Mouse (Mus musculus): ENCODE measurements around the gene H2afv. TPM values are rescaled to one million over a fixed set of nuclear protein-coding genes. Genes with fewer than 3 reads are reported as not detected.

Gene H2afv
- polyA plus RNA-seq, 1 experiment from 2014 or later = 905 TPM

DNA sequence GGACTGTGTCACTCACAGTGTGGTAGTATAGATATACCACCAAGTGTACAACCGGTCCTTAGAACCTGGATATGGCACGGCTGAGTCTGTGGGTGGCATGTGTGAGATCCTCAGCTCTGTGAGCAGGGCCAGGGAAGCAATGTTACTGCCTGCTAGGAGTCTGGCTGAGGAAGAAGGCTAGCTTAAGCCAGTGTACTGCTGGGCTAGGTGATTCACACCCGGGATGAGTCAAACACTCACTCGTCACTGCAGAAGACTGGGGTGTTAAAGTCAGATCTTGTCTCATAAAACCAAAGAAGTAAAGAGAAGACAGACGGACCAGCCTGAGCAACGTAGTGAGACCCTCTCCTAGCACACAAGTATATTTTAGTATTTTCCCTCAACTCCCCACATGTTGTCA lies 63.3 kb downstream of the H2afv start:
- Histone ChIP-seq H3K4me1 (ENCODE audit: control insufficient read depth, insufficient read depth, low read length) (no peaks in the 10 kb centered on the region), H3K27me3 (ENCODE audit: control insufficient read depth, insufficient read depth, low read length) (no peaks in the 10 kb centered on the region), H3K9ac (ENCODE audit: low read length) (no peak overlapping the region), H3K9me3 (ENCODE audit: control insufficient read depth, low read length) (no peaks in the 10 kb centered on the region), H3K36me3 (ENCODE audit: control insufficient read depth, insufficient read depth, low read length) (no peaks in the 10 kb centered on the region), H3K4me3 (ENCODE audit: low read depth, low read length) (no peak overlapping the region), H3K27ac (replicated peaks; ENCODE audit: low read depth, low read length) (no peak overlapping the region), H3K4me2 (ENCODE audit: low read depth, severe bottlenecking) (no peak overlapping the region)
- no peak for DNase-seq (ENCODE audit: low spot score)
- no peak for ATAC-seq (ENCODE audit: insufficient number of reproducible peaks, low FRiP score, low TSS enrichment, low read depth)
- 86% methylated on average over 6 of the region's 6 CpGs for WGBS

Small RNA genes lying within 50 kb of the gene (microRNA-seq; reads per million reads assigned to microRNA genes)
- gene Gm22123 (not detected), gene Mir7651 (1.2 reads per million)

Other genes starting within 250 kb of the H2afv start
- gene A730071L15Rik, start 244.4 kb downstream of the H2afv start, polyA plus RNA-seq (2014; fragmentation: Nextera tagmentation; extraction: Ambion mirVana) = 0.17 and 0.67 TPM in 2 replicates
- gene Nudcd3, start 244.0 kb downstream of the H2afv start, polyA plus RNA-seq (2014; fragmentation: Nextera tagmentation; extraction: Ambion mirVana) = 41.7 and 45.4 TPM in 2 replicates
- gene Npc1l1, start 214.3 kb downstream of the H2afv start, polyA plus RNA-seq (2014; fragmentation: Nextera tagmentation; extraction: Ambion mirVana) = 0.07 TPM in 1 of 2 replicates, not detected in the other
- 114 and 117 TPM in 2 replicates for gene Ddx56, start 176.7 kb downstream of the H2afv start, polyA plus RNA-seq (2014; fragmentation: Nextera tagmentation; extraction: Ambion mirVana)
- 114 TPM in 2 replicates for gene Tmed4, start 169.6 kb downstream of the H2afv start, polyA plus RNA-seq (2014; fragmentation: Nextera tagmentation; extraction: Ambion mirVana)
- gene Ogdh, start 152.8 kb downstream of the H2afv start, polyA plus RNA-seq (2014; fragmentation: Nextera tagmentation; extraction: Ambion mirVana) = 91.2 and 106 TPM in 2 replicates
- 11.2 and 13.5 TPM in 2 replicates for gene Zmiz2, start 55.4 kb downstream of the H2afv start, polyA plus RNA-seq (2014; fragmentation: Nextera tagmentation; extraction: Ambion mirVana)
- gene Ppia, start 29.0 kb downstream of the H2afv start, polyA plus RNA-seq (2014; fragmentation: Nextera tagmentation; extraction: Ambion mirVana) = 5,871 and 5,955 TPM in 2 replicates
- 15.3 and 16.4 TPM in 2 replicates for gene Purb, start 31.5 kb upstream of the H2afv start, polyA plus RNA-seq (2014; fragmentation: Nextera tagmentation; extraction: Ambion mirVana)
- gene Myo1g, start 76.5 kb upstream of the H2afv start, polyA plus RNA-seq (2014; fragmentation: Nextera tagmentation; extraction: Ambion mirVana) = 0.64 and 0.74 TPM in 2 replicates
- 95.1 and 96.9 TPM in 2 replicates for gene Ccm2, start 102.4 kb upstream of the H2afv start, polyA plus RNA-seq (2014; fragmentation: Nextera tagmentation; extraction: Ambion mirVana)
- 0.34 and 1.1 TPM in 2 replicates for gene Nacad, start 161.6 kb upstream of the H2afv start, polyA plus RNA-seq (2014; fragmentation: Nextera tagmentation; extraction: Ambion mirVana)
- 40.0 and 46.3 TPM in 2 replicates for gene Tbrg4, start 181.6 kb upstream of the H2afv start, polyA plus RNA-seq (2014; fragmentation: Nextera tagmentation; extraction: Ambion mirVana)
- gene Wap, start 194.2 kb upstream of the H2afv start, polyA plus RNA-seq (2014; fragmentation: Nextera tagmentation; extraction: Ambion mirVana) = not detected in 2 replicates
- 2.1 and 3.5 TPM in 2 replicates for gene Ramp3, start 214.1 kb upstream of the H2afv start, polyA plus RNA-seq (2014; fragmentation: Nextera tagmentation; extraction: Ambion mirVana)

All from limb, embryonic 11.5 days (tissue).